8 mouse cellular contexts compared by ENCODE assay signal in genomic region chr13:37513206-37513904, GRCm38 (mm10).
DNase-seq lines count a peak whose midpoint lies in the region; ATAC-seq and TF ChIP-seq lines count a peak whose summit lies in the region.

No protein-coding gene starts in this region.

- H3K4me2 ChIP-seq in heart, embryonic 11.5 days: peak overlapping the region; percentile 56
- H3K4me2 ChIP-seq in heart, postnatal 0 days (ENCODE audit: low read depth, low read length): no peak overlapping the region
- no peak overlapping the region for H3K4me2 ChIP-seq in liver, postnatal 0 days (ENCODE audit: low read depth, low read length)

- TF ChIP-seq CTCF in E14TG2a.4 (conservative IDR thresholded peaks at IDR 0.05; ENCODE audit: low read length): no peak
- TF ChIP-seq CTCF in heart, postnatal 0 days (IDR thresholded peaks at IDR 0.05; ENCODE audit: low read depth): no peak
- no peak for TF ChIP-seq CTCF in liver, postnatal 0 days (IDR thresholded peaks at IDR 0.05; ENCODE audit: low read depth)
- TF ChIP-seq CTCF in thymus, adult 2 months (IDR thresholded peaks at IDR 0.05; ENCODE audit: borderline replicate concordance, control insufficient read depth, extremely low read depth, insufficient read depth, low read length, poor library complexity): no peak

- H3K4me1 ChIP-seq in heart, embryonic 11.5 days (ENCODE audit: control insufficient read depth, insufficient read depth, low read length): peaks cover 23% of the 10 kb centered on the region
- peaks cover 57% of the 10 kb centered on the region for H3K4me1 ChIP-seq in E14TG2a.4 (replicated peaks; ENCODE audit: low read depth, low read length)
- peaks cover 15% of the 10 kb centered on the region for H3K4me1 ChIP-seq in heart, postnatal 0 days (ENCODE audit: control insufficient read depth, insufficient read depth)
- peaks cover 26% of the 10 kb centered on the region for H3K4me1 ChIP-seq in liver, postnatal 0 days (ENCODE audit: insufficient read depth)
- H3K4me1 ChIP-seq in thymus, adult 2 months (replicated peaks; ENCODE audit: control insufficient read depth, insufficient read depth, low read length): peaks cover 13% of the 10 kb centered on the region

- no peaks in the 10 kb centered on the region for H3K27me3 ChIP-seq in heart, embryonic 11.5 days (ENCODE audit: control insufficient read depth, insufficient read depth, low read length)
- peaks cover 18% of the 10 kb centered on the region for H3K27me3 ChIP-seq in E14TG2a.4 (ENCODE audit: insufficient read depth, low read length)
- H3K27me3 ChIP-seq in heart, postnatal 0 days (ENCODE audit: control insufficient read depth, insufficient read depth, low read length): no peaks in the 10 kb centered on the region
- no peaks in the 10 kb centered on the region for H3K27me3 ChIP-seq in liver, postnatal 0 days (ENCODE audit: insufficient read depth, low read length)
- no peaks in the 10 kb centered on the region for H3K27me3 ChIP-seq in thymus, adult 2 months (ENCODE audit: control insufficient read depth, insufficient read depth, low read length)

- TF ChIP-seq POLR2A in thymus, adult 2 months (IDR thresholded peaks at IDR 0.05; ENCODE audit: control insufficient read depth, extremely low read depth, insufficient read depth, low read length, poor library complexity): no peak

- H3K9ac ChIP-seq in heart, embryonic 11.5 days (ENCODE audit: low read depth, low read length): no peak overlapping the region
- H3K9ac ChIP-seq in heart, postnatal 0 days (replicated peaks; ENCODE audit: low read depth, low read length): no peak overlapping the region
- no peak overlapping the region for H3K9ac ChIP-seq in liver, postnatal 0 days (replicated peaks)

- ATAC-seq in heart, embryonic 11.5 days (replicated peaks; ENCODE audit: insufficient number of reproducible peaks, low FRiP score, low TSS enrichment): no peak
- ATAC-seq in heart, postnatal 0 days (ENCODE audit: insufficient read depth, low read depth): no peak
- no peak for ATAC-seq in liver, postnatal 0 days

- intact Hi-C loops in heart, postnatal 10 days (cut with DNase I): no loop called here

- no peak for DNase-seq in heart, postnatal 10 days
- no peak for DNase-seq in heart, postnatal 0 days (ENCODE audit: low spot score)
- no peak for DNase-seq in liver, postnatal 0 days
- no peak for DNase-seq in thymus, adult 2 months
- no peak for DNase-seq in cerebellum, postnatal 4 days (ENCODE audit: low spot score in 2 of 2)
- no peak for DNase-seq in left cerebral cortex, adult 9 months (ENCODE audit: low spot score in 2 of 2)

- no peak overlapping the region for H3K4me3 ChIP-seq in heart, embryonic 11.5 days (ENCODE audit: low read depth, low read length)
- peak overlapping the region; percentile 37 for H3K4me3 ChIP-seq in E14TG2a.4 (replicated peaks; ENCODE audit: low read length)
- H3K4me3 ChIP-seq in heart, postnatal 0 days (ENCODE audit: low read depth, low read length): no peak overlapping the region
- H3K4me3 ChIP-seq in liver, postnatal 0 days (ENCODE audit: low read depth, low read length): no peak overlapping the region
- H3K4me3 ChIP-seq in thymus, adult 2 months (ENCODE audit: control insufficient read depth, insufficient read depth, low read length): no peak overlapping the region

- H3K36me3 ChIP-seq in heart, embryonic 11.5 days (ENCODE audit: control insufficient read depth, insufficient read depth, low read length): no peaks in the 10 kb centered on the region
- H3K36me3 ChIP-seq in E14TG2a.4 (ENCODE audit: insufficient read depth, low read length): no peaks in the 10 kb centered on the region
- H3K36me3 ChIP-seq in heart, postnatal 0 days (replicated peaks; ENCODE audit: control insufficient read depth, insufficient read depth, low read length): no peaks in the 10 kb centered on the region
- H3K36me3 ChIP-seq in liver, postnatal 0 days (replicated peaks; ENCODE audit: insufficient read depth, low read length): no peaks in the 10 kb centered on the region
- H3K36me3 ChIP-seq in thymus, adult 2 months (ENCODE audit: control insufficient read depth, insufficient read depth, low read length): no peaks in the 10 kb centered on the region

- 22% methylated on average over 2 of the region's 2 CpGs for WGBS in heart, embryonic 11.5 days (ENCODE audit: insufficient replicate concordance)
- 32% methylated on average over 2 of the region's 2 CpGs for WGBS in heart, postnatal 0 days
- 29% methylated on average over 2 of the region's 2 CpGs for WGBS in liver, postnatal 0 days (ENCODE audit: insufficient replicate concordance)
- whole genome bisulfite sequencing in thymus, adult 2 months: 84% methylated on average over 2 of the region's 2 CpGs

- TF ChIP-seq EP300 in heart, postnatal 0 days (IDR thresholded peaks at IDR 0.05; ENCODE audit: low read depth): no peak
- TF ChIP-seq EP300 in liver, postnatal 0 days (IDR thresholded peaks at IDR 0.05; ENCODE audit: low read depth): no peak

- H3K27ac ChIP-seq in heart, embryonic 11.5 days (ENCODE audit: low read depth, low read length): peak overlapping the region; percentile 70
- H3K27ac ChIP-seq in heart, postnatal 0 days (ENCODE audit: low read depth): peak overlapping the region; percentile 80
- H3K27ac ChIP-seq in liver, postnatal 0 days (ENCODE audit: low read depth): peak overlapping the region; percentile 50; the same call in 1 of the 2 replicates
- no peak overlapping the region for H3K27ac ChIP-seq in thymus, adult 2 months (ENCODE audit: control insufficient read depth, insufficient read depth, low read length)

- no peaks in the 10 kb centered on the region for H3K9me3 ChIP-seq in heart, embryonic 11.5 days (replicated peaks; ENCODE audit: control insufficient read depth, low read length)
- no peaks in the 10 kb centered on the region for H3K9me3 ChIP-seq in E14TG2a.4 (ENCODE audit: low read length)
- no peaks in the 10 kb centered on the region for H3K9me3 ChIP-seq in heart, postnatal 0 days (replicated peaks; ENCODE audit: control insufficient read depth, low read length)
- no peaks in the 10 kb centered on the region for H3K9me3 ChIP-seq in liver, postnatal 0 days (ENCODE audit: low read length)
